Mouse (Mus musculus): Measurements from ENCODE around the gene Trh. TPM values are rescaled to one million over a fixed set of nuclear protein-coding genes. Genes with fewer than 3 reads are reported as not detected.
A peak's percentile ranks its signal among the peaks of the same experiment; 100 is the strongest.

Gene Trh
- polyA plus RNA-seq (2015; fragmentation: Nextera tagmentation; extraction: Ambion mirVana): not detected in 2 replicates

GRCm38 (mm10) chr6:92244591-92244990 lies at the start of gene Trh:
Trh (minus strand) TSS chr6:92244650.
- Histone ChIP-seq H3K9me3 (no peaks in the 10 kb centered on the region), H3K4me1 (peaks cover 8% of the 10 kb centered on the region; the same call in 1 of the 2 replicates), H3K4me2 (replicated peaks) (peak within 1 kb of the TSS; percentile 67), H3K36me3 (no peaks in the 10 kb centered on the region), H3K27ac (no peak within 1 kb of the TSS), H3K4me3 (peak within 1 kb of the TSS; percentile 39), H3K9ac (peak within 1 kb of the TSS; percentile 57), H3K27me3 (peaks cover 58% of the 10 kb centered on the region)
- WGBS: 2% methylated on average over 31 of the region's 31 CpGs
- ATAC-seq (ENCODE audit: low FRiP score, low read depth): no peak

- 80% methylated on average over 3 of the region's 3 CpGs for WGBS
- H3K9me3 ChIP-seq: no peaks in the 10 kb centered on the region
Observed at GRCm38 (mm10) chr6:92290826-92291225, 46.4 kb upstream of the Trh start.

GRCm38 (mm10) chr6:92286889-92287288 lies 42.4 kb upstream of the Trh start:
- H3K4me3 ChIP-seq: no peak overlapping the region
- H3K4me1 ChIP-seq: no peaks in the 10 kb centered on the region
- WGBS: 58% methylated on average over 4 of the region's 4 CpGs
- H3K4me2 ChIP-seq (replicated peaks): no peak overlapping the region
- no peaks in the 10 kb centered on the region for H3K27me3 ChIP-seq
- H3K27ac ChIP-seq: no peak overlapping the region
- no peak for ATAC-seq (ENCODE audit: low FRiP score, low read depth)
- no peaks in the 10 kb centered on the region for H3K9me3 ChIP-seq
- no peak overlapping the region for H3K9ac ChIP-seq
- H3K36me3 ChIP-seq: no peaks in the 10 kb centered on the region

More at GRCm38 (mm10) chr6:92290826-92291225, 46.4 kb upstream of the Trh start:
- Histone ChIP-seq H3K36me3 (no peaks in the 10 kb centered on the region), H3K9ac (no peak overlapping the region), H3K4me1 (no peaks in the 10 kb centered on the region), H3K4me3 (no peak overlapping the region), H3K4me2 (replicated peaks) (no peak overlapping the region), H3K27ac (no peak overlapping the region), H3K27me3 (no peaks in the 10 kb centered on the region)
- ATAC-seq (ENCODE audit: low FRiP score, low read depth): no peak

GRCm38 (mm10) chr6:92286258-92286888 lies 41.9 kb upstream of the Trh start:
- Histone ChIP-seq H3K9ac (no peak overlapping the region), H3K4me1 (no peaks in the 10 kb centered on the region), H3K27me3 (no peaks in the 10 kb centered on the region), H3K36me3 (no peaks in the 10 kb centered on the region), H3K9me3 (no peaks in the 10 kb centered on the region), H3K27ac (no peak overlapping the region), H3K4me3 (no peak overlapping the region), H3K4me2 (replicated peaks) (no peak overlapping the region)
- ATAC-seq (ENCODE audit: low FRiP score, low read depth): no peak
- 35% methylated on average over 4 of the region's 4 CpGs for WGBS

- Histone ChIP-seq H3K27ac (no peak overlapping the region), H3K4me2 (replicated peaks) (no peak overlapping the region), H3K27me3 (no peaks in the 10 kb centered on the region), H3K4me1 (no peaks in the 10 kb centered on the region), H3K36me3 (no peaks in the 10 kb centered on the region), H3K9me3 (no peaks in the 10 kb centered on the region), H3K4me3 (no peak overlapping the region), H3K9ac (no peak overlapping the region)
- no peak for ATAC-seq (ENCODE audit: low FRiP score, low read depth)
- WGBS: 74% methylated on average over 4 of the region's 4 CpGs
Observed at GRCm38 (mm10) chr6:92285559-92285958, 41.1 kb upstream of the Trh start.

GRCm38 (mm10) chr6:92277179-92277578 lies 32.7 kb upstream of the Trh start:
- Histone ChIP-seq H3K27ac (no peak overlapping the region), H3K4me3 (no peak overlapping the region), H3K36me3 (no peaks in the 10 kb centered on the region), H3K4me1 (no peaks in the 10 kb centered on the region), H3K9me3 (no peaks in the 10 kb centered on the region), H3K4me2 (replicated peaks) (no peak overlapping the region), H3K9ac (no peak overlapping the region), H3K27me3 (no peaks in the 10 kb centered on the region)
- no peak for ATAC-seq (ENCODE audit: low FRiP score, low read depth)
- WGBS: 71% methylated on average over 1 of the region's 1 CpGs

GRCm38 (mm10) chr6:92273652-92274322 lies 29.3 kb upstream of the Trh start:
- H3K27ac ChIP-seq: no peak overlapping the region
- no peak overlapping the region for H3K4me3 ChIP-seq
- H3K9me3 ChIP-seq: no peaks in the 10 kb centered on the region
- no peaks in the 10 kb centered on the region for H3K4me1 ChIP-seq
- no peak for ATAC-seq (ENCODE audit: low FRiP score, low read depth)
- H3K9ac ChIP-seq: no peak overlapping the region
- H3K4me2 ChIP-seq (replicated peaks): no peak overlapping the region
- WGBS: 82% methylated on average over 6 of the region's 6 CpGs
- H3K36me3 ChIP-seq: no peaks in the 10 kb centered on the region
- no peaks in the 10 kb centered on the region for H3K27me3 ChIP-seq

GRCm38 (mm10) chr6:92272601-92273000 lies 28.2 kb upstream of the Trh start:
- no peak overlapping the region for H3K4me3 ChIP-seq
- no peaks in the 10 kb centered on the region for H3K27me3 ChIP-seq
- ATAC-seq (ENCODE audit: low FRiP score, low read depth): no peak
- H3K36me3 ChIP-seq: no peaks in the 10 kb centered on the region
- no peak overlapping the region for H3K9ac ChIP-seq
- H3K27ac ChIP-seq: no peak overlapping the region
- no peak overlapping the region for H3K4me2 ChIP-seq (replicated peaks)
- no peaks in the 10 kb centered on the region for H3K9me3 ChIP-seq
- WGBS: 62% methylated on average over 3 of the region's 3 CpGs
- H3K4me1 ChIP-seq: no peaks in the 10 kb centered on the region

- no peak; the same call in 1 of the 2 replicates for ATAC-seq (ENCODE audit: low FRiP score, low read depth)
Observed at GRCm38 (mm10) chr6:92269019-92269418, 24.6 kb upstream of the Trh start.

GRCm38 (mm10) chr6:92268001-92268400 lies 23.6 kb upstream of the Trh start:
- H3K9me3 ChIP-seq: no peaks in the 10 kb centered on the region
- H3K4me1 ChIP-seq: no peaks in the 10 kb centered on the region
- no peak overlapping the region for H3K4me2 ChIP-seq (replicated peaks)
- ATAC-seq (ENCODE audit: low FRiP score, low read depth): no peak
- WGBS: 77% methylated on average over 1 of the region's 1 CpGs
- H3K27me3 ChIP-seq: no peaks in the 10 kb centered on the region
- no peak overlapping the region for H3K4me3 ChIP-seq
- no peaks in the 10 kb centered on the region for H3K36me3 ChIP-seq
- no peak overlapping the region for H3K27ac ChIP-seq
- H3K9ac ChIP-seq: no peak overlapping the region

More at GRCm38 (mm10) chr6:92269019-92269418, 24.6 kb upstream of the Trh start:
- H3K9me3 ChIP-seq: no peaks in the 10 kb centered on the region
- 10% methylated on average over 4 of the region's 4 CpGs for WGBS
- no peak overlapping the region for H3K4me3 ChIP-seq
- no peak overlapping the region for H3K4me2 ChIP-seq (replicated peaks)
- no peaks in the 10 kb centered on the region for H3K36me3 ChIP-seq
- H3K27me3 ChIP-seq: no peaks in the 10 kb centered on the region
- H3K9ac ChIP-seq: no peak overlapping the region
- H3K4me1 ChIP-seq: no peaks in the 10 kb centered on the region
- H3K27ac ChIP-seq: no peak overlapping the region

GRCm38 (mm10) chr6:92261162-92261843 lies 16.9 kb upstream of the Trh start:
- H3K4me2 ChIP-seq (replicated peaks): no peak overlapping the region
- H3K27ac ChIP-seq: no peak overlapping the region
- no peaks in the 10 kb centered on the region for H3K9me3 ChIP-seq
- no peaks in the 10 kb centered on the region for H3K27me3 ChIP-seq
- H3K4me3 ChIP-seq: no peak overlapping the region
- no peak for ATAC-seq (ENCODE audit: low FRiP score, low read depth)
- WGBS: 69% methylated on average over 4 of the region's 4 CpGs
- H3K9ac ChIP-seq: no peak overlapping the region
- no peaks in the 10 kb centered on the region for H3K4me1 ChIP-seq
- no peaks in the 10 kb centered on the region for H3K36me3 ChIP-seq

GRCm38 (mm10) chr6:92255346-92255745 lies 10.9 kb upstream of the Trh start:
- H3K36me3 ChIP-seq: no peaks in the 10 kb centered on the region
- no peak overlapping the region for H3K4me3 ChIP-seq
- H3K9me3 ChIP-seq: peaks cover 6% of the 10 kb centered on the region; the same call in 1 of the 2 replicates
- no peak overlapping the region for H3K27ac ChIP-seq
- H3K9ac ChIP-seq: no peak overlapping the region
- H3K27me3 ChIP-seq: no peaks in the 10 kb centered on the region
- no peaks in the 10 kb centered on the region for H3K4me1 ChIP-seq
- ATAC-seq (ENCODE audit: low FRiP score, low read depth): no peak
- H3K4me2 ChIP-seq (replicated peaks): no peak overlapping the region
